Comparison of ENCODE assay signal across 11 mouse cellular contexts in genomic region chr3:129270044-129270443, GRCm38 (mm10).
A peak's percentile ranks its signal among the peaks of the same experiment; 100 is the strongest.
DNase-seq lines count a peak whose midpoint lies in the region; ATAC-seq and TF ChIP-seq lines count a peak whose summit lies in the region.
"Had no signal": no experiment of that assay in that cellular context is flagged by ENCODE, and none has a peak within 500 bp of the region (broad histone marks: within the 10 kb centered on the region; RNA-seq: fewer than 3 reads in every experiment).

No protein-coding gene starts in this region.

- H3K4me1 ChIP-seq in lung, embryonic 14.5 days (ENCODE audit: insufficient read depth) = no peaks in the 10 kb centered on the region
- H3K4me1 ChIP-seq: hindbrain, embryonic 15.5 days; neural tube, embryonic 12.5 days had no signal

- no peak overlapping the region for H3K9ac ChIP-seq in lung, embryonic 14.5 days
- H3K9ac ChIP-seq: hindbrain, embryonic 15.5 days; neural tube, embryonic 12.5 days had no signal

- ATAC-seq in lung, embryonic 14.5 days (ENCODE audit: insufficient read depth) = no peak
- ATAC-seq in granulocyte monocyte progenitor cell, adult 5-6 weeks (replicated peaks; ENCODE audit: poor library complexity, severe bottlenecking) = peak; percentile 100
- peak; percentile 86 for ATAC-seq in neutrophil, adult 5-6 weeks (ENCODE audit: extremely low read depth, insufficient number of reproducible peaks, low FRiP score, poor library complexity, severe bottlenecking)
- ATAC-seq in cerebellum, adult (ENCODE audit: insufficient number of reproducible peaks, low FRiP score, low TSS enrichment) = no peak

- 48% methylated on average over 13 of the region's 13 CpGs for WGBS in lung, embryonic 14.5 days

- H3K4me2 ChIP-seq in lung, embryonic 14.5 days = no peak overlapping the region
- H3K4me2 ChIP-seq: hindbrain, embryonic 15.5 days; neural tube, embryonic 12.5 days had no signal

- no peak overlapping the region for H3K27ac ChIP-seq in lung, embryonic 14.5 days (ENCODE audit: low read depth)
- H3K27ac ChIP-seq: hindbrain, embryonic 15.5 days; neural tube, embryonic 12.5 days had no signal

- no peaks in the 10 kb centered on the region for H3K27me3 ChIP-seq in lung, embryonic 14.5 days (ENCODE audit: insufficient read depth, low read length)
- H3K27me3 ChIP-seq: hindbrain, embryonic 15.5 days; neural tube, embryonic 12.5 days had no signal

- peak; percentile 33 for DNase-seq in embryo, embryonic 11 days
- no peak for DNase-seq in embryo, embryonic 10.5 days (ENCODE audit: low spot score)
- peak; percentile 19 for DNase-seq in lung, embryonic 14.5 days
- no peak for DNase-seq in lung, postnatal 14 days
- no peak for DNase-seq in cerebellum, adult 9-11 months

- no peaks in the 10 kb centered on the region for H3K9me3 ChIP-seq in lung, embryonic 14.5 days (ENCODE audit: low read depth, low read length)
- H3K9me3 ChIP-seq: hindbrain, embryonic 15.5 days; neural tube, embryonic 12.5 days had no signal

- peaks cover 17% of the 10 kb centered on the region for H3K36me3 ChIP-seq in lung, embryonic 14.5 days (ENCODE audit: insufficient read depth)
- H3K36me3 ChIP-seq: hindbrain, embryonic 15.5 days; neural tube, embryonic 12.5 days had no signal

- no peak overlapping the region for H3K4me3 ChIP-seq in lung, embryonic 14.5 days (ENCODE audit: low read depth, low read length)
- H3K4me3 ChIP-seq: erythroblast, embryonic 14.5 days; hindbrain, embryonic 15.5 days; neural tube, embryonic 12.5 days had no signal

- TF ChIP-seq CTCF in lung, embryonic 14.5 days (IDR thresholded peaks at IDR 0.05; ENCODE audit: low read depth) = no peak

Comparison
In these comparisons a context has a peak if more than half of its experiments do, and no peak if none do; other contexts are left out.
1. DNase-seq: peak in embryo, embryonic 11 days (single experiment) and lung, embryonic 14.5 days (single experiment); none in embryo, embryonic 10.5 days (single experiment), lung, postnatal 14 days (single experiment) and cerebellum, adult 9-11 months (single experiment).
2. ATAC-seq: peak in granulocyte monocyte progenitor cell, adult 5-6 weeks (single experiment) and neutrophil, adult 5-6 weeks (single experiment); none in lung, embryonic 14.5 days (single experiment) and cerebellum, adult (single experiment).